Comparison of ENCODE assay signal across 12 mouse cellular contexts in genomic region chr5:34538079-34538478, GRCm38 (mm10).
"Had no signal": no experiment of that assay in that cellular context is flagged by ENCODE, and none has a peak within 500 bp of the region (broad histone marks: within the 10 kb centered on the region; RNA-seq: fewer than 3 reads in every experiment).

No protein-coding gene starts in this region.

- H3K27ac ChIP-seq: intestine, embryonic 15.5 days; kidney, embryonic 15.5 days; left cerebral cortex, adult 2 months; limb, embryonic 10.5 days; liver, embryonic 14.5 days; midbrain, embryonic 12.5 days; neural tube, embryonic 13.5 days had no signal

- H3K9me3 ChIP-seq: intestine, embryonic 15.5 days; kidney, embryonic 15.5 days; limb, embryonic 10.5 days; megakaryocyte, embryonic 14.5 days; midbrain, embryonic 12.5 days; neural tube, embryonic 13.5 days had no signal

- H3K9ac ChIP-seq: intestine, embryonic 15.5 days; kidney, embryonic 15.5 days; liver, embryonic 14.5 days; midbrain, embryonic 12.5 days; neural tube, embryonic 13.5 days had no signal

- H3K4me1 ChIP-seq: midbrain, embryonic 12.5 days; neural tube, embryonic 13.5 days had no signal

- H3K36me3 ChIP-seq: intestine, embryonic 15.5 days; kidney, embryonic 15.5 days; limb, embryonic 10.5 days; midbrain, embryonic 12.5 days; neural tube, embryonic 13.5 days had no signal

- ATAC-seq: intestine, embryonic 15.5 days; midbrain, embryonic 16.5 days had no signal

- H3K4me3 ChIP-seq: intestine, embryonic 15.5 days; kidney, embryonic 15.5 days; left cerebral cortex, adult 2 months; limb, embryonic 10.5 days; megakaryocyte, embryonic 14.5 days; midbrain, embryonic 12.5 days; neural tube, embryonic 13.5 days had no signal

- H3K27me3 ChIP-seq: intestine, embryonic 15.5 days; kidney, embryonic 15.5 days; midbrain, embryonic 12.5 days; neural tube, embryonic 13.5 days had no signal

- DNase-seq: kidney, adult 18-20 months; lung, adult 2 months; right cerebral cortex, postnatal 14 days had no signal

- H3K4me2 ChIP-seq: intestine, embryonic 15.5 days; kidney, embryonic 15.5 days; midbrain, embryonic 12.5 days; neural tube, embryonic 13.5 days had no signal
